Mouse (Mus musculus): ENCODE results near the gene Glyctk. TPM values are rescaled to one million over a fixed set of nuclear protein-coding genes. Genes with fewer than 3 reads are reported as not detected.
A peak's percentile ranks its signal among the peaks of the same experiment; 100 is the strongest.

Gene Glyctk
- polyA plus RNA-seq, 1 experiment from 2014 or later = 9.4 TPM

MicroRNA genes within 50 kb of the gene (microRNA counts, 519-probe panel; counts per million panel counts)
- 4,326 counts per million, percentile 98 among the panel's probes with 10 or more counts for microRNA mmu-let-7g

Small RNA genes within 50 kb of the gene (microRNA-seq; reads per million reads assigned to microRNA genes)
- gene Mir135a-1 = 4.3 reads per million, percentile 21 among the genes with 10 or more reads in this experiment
- 58,331 reads per million, percentile 99 among the genes with 10 or more reads in this experiment for gene Mirlet7g

Other genes starting within 250 kb of the Glyctk start
- gene Col6a5, start 197.5 kb downstream of the Glyctk start, polyA plus RNA-seq (2015; fragmentation: Nextera tagmentation; extraction: Ambion mirVana) = 0.37 and 0.42 TPM in 2 replicates
- gene Col6a4, start 61.4 kb downstream of the Glyctk start, polyA plus RNA-seq (2015; fragmentation: Nextera tagmentation; extraction: Ambion mirVana) = 0.55 and 0.64 TPM in 2 replicates
- gene Wdr82, start 12.8 kb upstream of the Glyctk start, polyA plus RNA-seq (2015; fragmentation: Nextera tagmentation; extraction: Ambion mirVana) = 21.9 and 28.3 TPM in 2 replicates
- gene Ppm1m, start 41.6 kb upstream of the Glyctk start, polyA plus RNA-seq (2015; fragmentation: Nextera tagmentation; extraction: Ambion mirVana) = 49.0 and 55.1 TPM in 2 replicates
- gene Twf2, start 45.0 kb upstream of the Glyctk start, polyA plus RNA-seq (2015; fragmentation: Nextera tagmentation; extraction: Ambion mirVana) = 67.0 and 73.4 TPM in 2 replicates
- gene Tlr9, start 64.5 kb upstream of the Glyctk start, polyA plus RNA-seq (2015; fragmentation: Nextera tagmentation; extraction: Ambion mirVana) = 0.09 TPM in 1 of 2 replicates, not detected in the other
- 104 and 121 TPM in 2 replicates for gene Alas1, start 90.5 kb upstream of the Glyctk start, polyA plus RNA-seq (2015; fragmentation: Nextera tagmentation; extraction: Ambion mirVana)
- gene Poc1a, start 122.9 kb upstream of the Glyctk start, polyA plus RNA-seq (2015; fragmentation: Nextera tagmentation; extraction: Ambion mirVana) = 24.5 and 28.0 TPM in 2 replicates
- gene Dusp7, start 210.5 kb upstream of the Glyctk start, polyA plus RNA-seq (2015; fragmentation: Nextera tagmentation; extraction: Ambion mirVana) = 15.6 and 17.7 TPM in 2 replicates